Mouse (Mus musculus): ENCODE data around the gene 4930470P17Rik. TPM values are rescaled to one million over a fixed set of nuclear protein-coding genes. Genes with fewer than 3 reads are reported as not detected.
A peak's percentile ranks its signal among the peaks of the same experiment; 100 is the strongest.
"Not testable (repeated sequence)": the region's sequence is repeated elsewhere in the genome, so short reads cannot be mapped to it uniquely, and the experiment has no call there.

Gene 4930470P17Rik
- polyA plus RNA-seq, 1 experiment from 2014 or later, result not detected

- not testable (repeated sequence) for H3K9ac ChIP-seq (replicated peaks); H3K4me3 ChIP-seq; H3K4me2 ChIP-seq (replicated peaks); H3K4me1 ChIP-seq; H3K27me3 ChIP-seq; H3K36me3 ChIP-seq; ATAC-seq (replicated peaks); H3K9me3 ChIP-seq; H3K27ac ChIP-seq (replicated peaks)
- WGBS, result 95% methylated on average over 1 of the region's 1 CpGs
Observed at GRCm38 (mm10) chr2:170624201-170624880, 22.5 kb upstream of the 4930470P17Rik start.

- WGBS, result 95% methylated on average over 13 of the region's 13 CpGs
- Histone ChIP-seq H3K9me3 (no peaks in the 10 kb centered on the region), H3K4me2 (replicated peaks) (no peak overlapping the region), H3K27me3 (no peaks in the 10 kb centered on the region), H3K4me1 (peaks cover 13% of the 10 kb centered on the region), H3K36me3 (no peaks in the 10 kb centered on the region), H3K27ac (replicated peaks) (no peak overlapping the region), H3K4me3 (no peak overlapping the region), H3K9ac (replicated peaks) (no peak overlapping the region)
- ATAC-seq (replicated peaks), result no peak
Observed at GRCm38 (mm10) chr2:170622985-170623384, 21.2 kb upstream of the 4930470P17Rik start.

- H3K27me3 ChIP-seq, result no peaks in the 10 kb centered on the region
- H3K9ac ChIP-seq (replicated peaks), result no peak overlapping the region
- 0 out of 2 replicates have a peak, but pooled peaks have one; percentile 26 for ATAC-seq (replicated peaks)
- H3K36me3 ChIP-seq, result no peaks in the 10 kb centered on the region
- H3K4me3 ChIP-seq, result no peak overlapping the region
- no peaks in the 10 kb centered on the region for H3K9me3 ChIP-seq
- WGBS, result 37% methylated on average over 12 of the region's 12 CpGs
- peaks cover 13% of the 10 kb centered on the region for H3K4me1 ChIP-seq
- H3K4me2 ChIP-seq (replicated peaks), result no peak overlapping the region
- peak overlapping the region; percentile 44 for H3K27ac ChIP-seq (replicated peaks)
Observed at GRCm38 (mm10) chr2:170618862-170619492, 17.2 kb upstream of the 4930470P17Rik start.

GRCm38 (mm10) chr2:170611794-170612193 is 10.0 kb upstream of the 4930470P17Rik start:
- not testable (repeated sequence) for H3K4me1 ChIP-seq, H3K36me3 ChIP-seq
- WGBS, result 82% methylated on average over 5 of the region's 5 CpGs

GRCm38 (mm10) chr2:170601171-170601570 is 646 bp downstream of the 4930470P17Rik start:
- no peak overlapping the region for H3K4me3 ChIP-seq
- no peaks in the 10 kb centered on the region for H3K27me3 ChIP-seq
- H3K9ac ChIP-seq (replicated peaks), result no peak overlapping the region
- 89% methylated on average over 5 of the region's 5 CpGs for WGBS
- H3K4me2 ChIP-seq (replicated peaks), result no peak overlapping the region
- no peaks in the 10 kb centered on the region for H3K36me3 ChIP-seq
- no peaks in the 10 kb centered on the region for H3K9me3 ChIP-seq
- no peak for ATAC-seq (replicated peaks)
- no peak overlapping the region for H3K27ac ChIP-seq (replicated peaks)
- H3K4me1 ChIP-seq, result no peaks in the 10 kb centered on the region; the same call in 1 of the 2 replicates

More at GRCm38 (mm10) chr2:170611794-170612193, 10.0 kb upstream of the 4930470P17Rik start:
- not testable (repeated sequence) for H3K9me3 ChIP-seq; ATAC-seq (replicated peaks); H3K4me2 ChIP-seq (replicated peaks); H3K4me3 ChIP-seq; H3K27ac ChIP-seq (replicated peaks); H3K9ac ChIP-seq (replicated peaks); H3K27me3 ChIP-seq

GRCm38 (mm10) chr2:170597586-170597985 is 4.2 kb downstream of the 4930470P17Rik start:
- WGBS, result 10% methylated on average over 2 of the region's 2 CpGs
- no peak for ATAC-seq (replicated peaks)
- no peak overlapping the region for H3K9ac ChIP-seq (replicated peaks)
- H3K36me3 ChIP-seq, result no peaks in the 10 kb centered on the region
- H3K4me1 ChIP-seq, result no peaks in the 10 kb centered on the region; the same call in 1 of the 2 replicates
- no peaks in the 10 kb centered on the region for H3K27me3 ChIP-seq
- no peak overlapping the region for H3K4me3 ChIP-seq
- H3K4me2 ChIP-seq (replicated peaks), result no peak overlapping the region
- no peak overlapping the region for H3K27ac ChIP-seq (replicated peaks)
- H3K9me3 ChIP-seq, result no peaks in the 10 kb centered on the region

- no peaks in the 10 kb centered on the region for H3K27me3 ChIP-seq
- no peak overlapping the region for H3K27ac ChIP-seq (replicated peaks)
- 0% methylated on average over 1 of the region's 1 CpGs for WGBS
- no peak for ATAC-seq (replicated peaks)
- H3K9me3 ChIP-seq, result no peaks in the 10 kb centered on the region
- H3K4me1 ChIP-seq, result no peaks in the 10 kb centered on the region; the same call in 1 of the 2 replicates
- no peaks in the 10 kb centered on the region for H3K36me3 ChIP-seq
- H3K4me3 ChIP-seq, result no peak overlapping the region
- no peak overlapping the region for H3K4me2 ChIP-seq (replicated peaks)
- no peak overlapping the region for H3K9ac ChIP-seq (replicated peaks)
Observed at GRCm38 (mm10) chr2:170596726-170597125, 5.1 kb downstream of the 4930470P17Rik start.

- Histone ChIP-seq H3K4me2 (replicated peaks) (no peak overlapping the region), H3K36me3 (no peaks in the 10 kb centered on the region), H3K4me3 (no peak overlapping the region), H3K4me1 (peaks cover 5% of the 10 kb centered on the region; the same call in 1 of the 2 replicates), H3K9me3 (no peaks in the 10 kb centered on the region), H3K9ac (replicated peaks) (no peak overlapping the region), H3K27me3 (no peaks in the 10 kb centered on the region), H3K27ac (replicated peaks) (no peak overlapping the region)
- 82% methylated on average over 6 of the region's 6 CpGs for WGBS
- ATAC-seq (replicated peaks), result no peak
Observed at GRCm38 (mm10) chr2:170592161-170592560, 9.7 kb downstream of the 4930470P17Rik start.

GRCm38 (mm10) chr2:170588369-170588900 is 13.4 kb downstream of the 4930470P17Rik start:
- no peaks in the 10 kb centered on the region for H3K36me3 ChIP-seq
- no peak overlapping the region for H3K4me2 ChIP-seq (replicated peaks)
- no peak for ATAC-seq (replicated peaks)
- WGBS, result 63% methylated on average over 9 of the region's 9 CpGs
- H3K4me1 ChIP-seq, result peaks cover 10% of the 10 kb centered on the region
- no peaks in the 10 kb centered on the region for H3K9me3 ChIP-seq
- no peak overlapping the region for H3K4me3 ChIP-seq
- no peak overlapping the region for H3K27ac ChIP-seq (replicated peaks)
- no peaks in the 10 kb centered on the region for H3K27me3 ChIP-seq
- H3K9ac ChIP-seq (replicated peaks), result no peak overlapping the region

- WGBS, result 93% methylated on average over 13 of the region's 13 CpGs
- no peak for ATAC-seq (replicated peaks)
Observed at GRCm38 (mm10) chr2:170584678-170585077, 17.1 kb downstream of the 4930470P17Rik start.

GRCm38 (mm10) chr2:170579551-170579950 is 22.3 kb downstream of the 4930470P17Rik start:
- H3K4me2 ChIP-seq (replicated peaks), result no peak overlapping the region
- no peaks in the 10 kb centered on the region for H3K9me3 ChIP-seq
- ATAC-seq (replicated peaks), result no peak
- no peak overlapping the region for H3K4me3 ChIP-seq
- H3K4me1 ChIP-seq, result no peaks in the 10 kb centered on the region
- WGBS, result 75% methylated on average over 10 of the region's 10 CpGs
- H3K27me3 ChIP-seq, result no peaks in the 10 kb centered on the region
- H3K27ac ChIP-seq (replicated peaks), result no peak overlapping the region
- no peaks in the 10 kb centered on the region for H3K36me3 ChIP-seq
- H3K9ac ChIP-seq (replicated peaks), result no peak overlapping the region

More at GRCm38 (mm10) chr2:170584678-170585077, 17.1 kb downstream of the 4930470P17Rik start:
- Histone ChIP-seq H3K9ac (replicated peaks) (no peak overlapping the region), H3K4me2 (replicated peaks) (no peak overlapping the region), H3K27me3 (no peaks in the 10 kb centered on the region), H3K27ac (replicated peaks) (no peak overlapping the region), H3K9me3 (no peaks in the 10 kb centered on the region), H3K4me3 (no peak overlapping the region), H3K36me3 (no peaks in the 10 kb centered on the region), H3K4me1 (peaks cover 10% of the 10 kb centered on the region)

- Histone ChIP-seq H3K9me3 (no peaks in the 10 kb centered on the region), H3K36me3 (no peaks in the 10 kb centered on the region), H3K4me2 (replicated peaks) (no peak overlapping the region), H3K27me3 (no peaks in the 10 kb centered on the region), H3K4me1 (no peaks in the 10 kb centered on the region), H3K27ac (replicated peaks) (no peak overlapping the region), H3K4me3 (no peak overlapping the region), H3K9ac (replicated peaks) (no peak overlapping the region)
- 89% methylated on average over 5 of the region's 5 CpGs for WGBS
- no peak for ATAC-seq (replicated peaks)
Observed at GRCm38 (mm10) chr2:170578588-170578987, 23.2 kb downstream of the 4930470P17Rik start.

Data from forebrain, embryonic 15.5 days (tissue).